Mouse (Mus musculus) lung, adult 2 months (tissue): Measurements from ENCODE around the gene Zfp105.

Experiments
- CTCF ChIP-seq: fragments of 200-500 bp; IDR thresholded peaks from 2 replicates; pipeline ENCODE4 v1.5.1; 2011; ENCODE audit warnings: mild to moderate bottlenecking, low read length, control low read depth; ENCODE audit not compliant: insufficient read depth
- POLR2A ChIP-seq: fragments of 200-500 bp; IDR thresholded peaks from 2 replicates; pipeline ENCODE4 v1.6.1; 2011; ENCODE audit warnings: low read depth, mild to moderate bottlenecking, control low read depth, low read length, borderline replicate concordance; ENCODE audit errors: extremely low read depth

- TF ChIP-seq POLR2A (no peak), CTCF (no peak)
Measured at GRCm38 (mm10) chr9:122922436-122922835, 436 bp upstream of the Zfp105 start.
